Mouse (Mus musculus) heart, postnatal 0 days (tissue): ENCODE measurements around the gene Rnf223.

ENCODE experiments used
- CTCF ChIP-seq: IDR thresholded peaks from 2 replicates; pipeline ENCODE4 v1.5.1; 2016; ENCODE audit warnings: antibody characterized with exemption, control low read depth, low read depth
- EP300 ChIP-seq: IDR thresholded peaks from 2 replicates; pipeline ENCODE4 v1.6.1; 2016; ENCODE audit warnings: antibody characterized with exemption, low read depth

- no peak for TF ChIP-seq CTCF
- TF ChIP-seq EP300, result no peak
Measured at GRCm38 (mm10) chr4:156124077-156124476, 6.2 kb upstream of the Rnf223 start.
